Mouse (Mus musculus) MEL (cell line): ENCODE results near the gene Gimap9. TPM values are rescaled to one million over a fixed set of nuclear protein-coding genes. Genes with fewer than 3 reads are reported as not detected.

Experiments
- DNase-seq: peaks from one replicate; pipeline ENCODE4 v3.0.0; 2011; ENCODE audit warnings: low read depth, low spot score
- H3K27ac ChIP-seq: 2 replicates; pipeline ENCODE4 v1.5.1; 2012; ENCODE audit warnings: low read depth, mild to moderate bottlenecking, control low read depth, low read length, moderate library complexity; ENCODE audit not compliant: control insufficient read depth
- H3K27me3 ChIP-seq, 2 experiments: fragments of 150-350 bp in 1 of 2; sonication (generic) in 1 of 2; 2 replicates each; pipeline ENCODE4 v1.6.1; 2012; ENCODE audit warnings: low read length in 2 of 2, mild to moderate bottlenecking in 2 of 2, improper control_type of control experiment in 1 of 2, moderate library complexity in 1 of 2; ENCODE audit not compliant: insufficient read depth in 2 of 2, control insufficient read depth in 1 of 2
- H3K36me3 ChIP-seq, 2 experiments: 2 replicates each; pipeline ENCODE4 v1.6.1; 2012 to 2014; ENCODE audit warnings: low read length in 2 of 2, improper control_type of control experiment in 1 of 2, inconsistent platforms in 1 of 2, mild to moderate bottlenecking in 1 of 2; ENCODE audit not compliant: insufficient read depth in 2 of 2, control insufficient read depth in 1 of 2
- H3K4me1 ChIP-seq, 2 experiments: fragments of 150-350 bp in 1 of 2; sonication (generic) in 1 of 2; 2 replicates each; pipeline ENCODE4 v1.6.1; 2012; ENCODE audit warnings: low read length in 2 of 2, improper control_type of control experiment in 1 of 2, mild to moderate bottlenecking in 1 of 2; ENCODE audit not compliant: insufficient read depth in 2 of 2, control insufficient read depth in 1 of 2
- H3K4me3 ChIP-seq, 2 experiments: fragments of 150-350 bp in 1 of 2; sonication (generic) in 1 of 2; 2 replicates each; pipeline ENCODE4 v1.5.1; 2012; ENCODE audit warnings: low read depth in 2 of 2, low read length in 2 of 2, mild to moderate bottlenecking in 2 of 2, moderate library complexity in 2 of 2, control low read depth in 1 of 2, improper control_type of control experiment in 1 of 2; ENCODE audit not compliant: control insufficient read depth in 1 of 2, insufficient read depth in 1 of 2
- H3K79me2 ChIP-seq: 2 replicates; pipeline ENCODE4 v1.6.1; 2012; ENCODE audit warnings: mild to moderate bottlenecking, low read length, moderate library complexity; ENCODE audit not compliant: control insufficient read depth, poor library complexity, insufficient read depth
- H3K9ac ChIP-seq: 2 replicates; pipeline ENCODE4 v1.6.1; 2012; ENCODE audit warnings: low read depth, mild to moderate bottlenecking, control low read depth, low read length, moderate library complexity; ENCODE audit not compliant: control insufficient read depth, poor library complexity, severe bottlenecking
- H3K9me3 ChIP-seq: fragments of 150-350 bp; sonication (generic); replicated peaks from 2 replicates; pipeline ENCODE4 v1.6.1; 2012; ENCODE audit warnings: mild to moderate bottlenecking, low read length, improper control_type of control experiment, moderate library complexity; ENCODE audit not compliant: insufficient read depth
- CHD1 ChIP-seq: IDR thresholded peaks from 2 replicates; pipeline ENCODE4 v1.6.1; 2012; ENCODE audit warnings: low read depth, mild to moderate bottlenecking, inconsistent platforms, low read length, improper control_type of control experiment
- CTCF ChIP-seq, 3 experiments: IDR thresholded peaks in 2 of 3; conservative IDR thresholded peaks in 1 of 3; 2 replicates each; pipeline ENCODE4 v1.5.1; 2011 to 2012; ENCODE audit warnings: low read length in 3 of 3, low read depth in 2 of 3, mild to moderate bottlenecking in 2 of 3, improper control_type of control experiment in 1 of 3, inconsistent platforms in 1 of 3, mixed read lengths in 1 of 3, moderate library complexity in 1 of 3; ENCODE audit not compliant: control insufficient read depth in 1 of 3, insufficient read depth in 1 of 3, poor library complexity in 1 of 3, severe bottlenecking in 1 of 3
- E2F4 ChIP-seq: IDR thresholded peaks from 2 replicates; pipeline ENCODE4 v1.6.1; 2011; ENCODE audit warnings: low read depth, low read length, improper control_type of control experiment, borderline replicate concordance
- ETS1 ChIP-seq: IDR thresholded peaks from 2 replicates; pipeline ENCODE4 v1.6.1; 2012; ENCODE audit warnings: low read depth, mild to moderate bottlenecking, inconsistent platforms, low read length, improper control_type of control experiment, moderate library complexity
- GABPA ChIP-seq: IDR thresholded peaks from 2 replicates; pipeline ENCODE4 v1.6.1; 2012; ENCODE audit warnings: low read depth, mild to moderate bottlenecking, inconsistent platforms, low read length, improper control_type of control experiment, moderate library complexity
- GATA1 ChIP-seq: IDR thresholded peaks from 2 replicates; pipeline ENCODE4 v1.6.1; 2011; ENCODE audit warnings: low read depth, low read length, improper control_type of control experiment
- HCFC1 ChIP-seq: IDR thresholded peaks from 2 replicates; pipeline ENCODE4 v1.6.1; 2012; ENCODE audit warnings: low read depth, mild to moderate bottlenecking, inconsistent platforms, low read length, improper control_type of control experiment, moderate library complexity
- JUND ChIP-seq: IDR thresholded peaks from 2 replicates; pipeline ENCODE4 v1.6.1; 2011; ENCODE audit warnings: low read depth, mild to moderate bottlenecking, improper control_type of control experiment, low read length
- KAT2A ChIP-seq: conservative IDR thresholded peaks from 2 replicates; pipeline ENCODE4 v1.6.1; 2012; ENCODE audit warnings: low read depth, low read length, improper control_type of control experiment, inconsistent platforms
- MAX ChIP-seq: IDR thresholded peaks from 2 replicates; pipeline ENCODE4 v1.6.1; 2011; ENCODE audit warnings: low read length, improper control_type of control experiment
- MAZ ChIP-seq: IDR thresholded peaks from 2 replicates; pipeline ENCODE4 v1.6.1; 2012; ENCODE audit warnings: low read depth, mild to moderate bottlenecking, inconsistent platforms, low read length, improper control_type of control experiment
- NRF1 ChIP-seq: IDR thresholded peaks from 2 replicates; pipeline ENCODE4 v1.6.1; 2014; ENCODE audit warnings: low read depth, mild to moderate bottlenecking, inconsistent platforms, low read length, improper control_type of control experiment, moderate library complexity; ENCODE audit not compliant: poor library complexity, insufficient read depth, severe bottlenecking
- POLR2A ChIP-seq, 2 experiments: IDR thresholded peaks; 2 replicates each; pipeline ENCODE4 v1.6.1; 2011 to 2012; ENCODE audit warnings: low read length in 2 of 2, mild to moderate bottlenecking in 2 of 2, control low read depth in 1 of 2, improper control_type of control experiment in 1 of 2, low read depth in 1 of 2, moderate library complexity in 1 of 2; ENCODE audit not compliant: control insufficient read depth in 1 of 2, insufficient read depth in 1 of 2, poor library complexity in 1 of 2
- RAD21 ChIP-seq: IDR thresholded peaks from 2 replicates; pipeline ENCODE4 v1.6.1; 2011; ENCODE audit warnings: mild to moderate bottlenecking, low read depth, low read length, improper control_type of control experiment
- SMC3 ChIP-seq: IDR thresholded peaks from 2 replicates; pipeline ENCODE4 v1.6.1; 2011; ENCODE audit warnings: low read depth, low read length, improper control_type of control experiment
- TAL1 ChIP-seq: IDR thresholded peaks from 2 replicates; pipeline ENCODE4 v1.6.1; 2012; ENCODE audit warnings: mild to moderate bottlenecking, inconsistent platforms, low read length, moderate library complexity, mixed read lengths
- TCF12 ChIP-seq: IDR thresholded peaks from 2 replicates; pipeline ENCODE4 v1.6.1; 2014; ENCODE audit warnings: low read depth, mild to moderate bottlenecking, inconsistent platforms, low read length, improper control_type of control experiment, moderate library complexity
- USF2 ChIP-seq, 2 experiments: IDR thresholded peaks; 2 replicates each; pipeline ENCODE4 v1.6.1; 2011 to 2012; ENCODE audit warnings: improper control_type of control experiment in 2 of 2, low read length in 2 of 2, borderline replicate concordance in 1 of 2, inconsistent platforms in 1 of 2, low read depth in 1 of 2, mild to moderate bottlenecking in 1 of 2; ENCODE audit not compliant: insufficient read depth in 1 of 2
- polyA plus RNA-seq, 2 experiments: library from polyadenylated mRNA; stranded (reverse) in 1 of 2; unstranded in 1 of 2; fragments of >175 nt in 1 of 2; fragments of >200 nt in 1 of 2; gene quantifications; 2 replicates each; pipeline versions ENCODE4 v1.2.1 to v1.2.4; 2012; ENCODE audit warnings: low replicate concordance in 2 of 2, low read depth in 1 of 2; ENCODE audit not compliant: insufficient read length in 2 of 2, insufficient read depth in 1 of 2, missing spikeins in 1 of 2
- total RNA-seq: library from RNA; depleted of rRNA; stranded (reverse); fragments of 300-350 nt; gene quantifications from 2 replicates; pipeline ENCODE4 v1.2.3, GENCODE M21; 2012

The Gimap9 gene
- total and polyA plus RNA-seq, 3 experiments: 4.8 to 6.2 TPM; not detected in 1

DNA sequence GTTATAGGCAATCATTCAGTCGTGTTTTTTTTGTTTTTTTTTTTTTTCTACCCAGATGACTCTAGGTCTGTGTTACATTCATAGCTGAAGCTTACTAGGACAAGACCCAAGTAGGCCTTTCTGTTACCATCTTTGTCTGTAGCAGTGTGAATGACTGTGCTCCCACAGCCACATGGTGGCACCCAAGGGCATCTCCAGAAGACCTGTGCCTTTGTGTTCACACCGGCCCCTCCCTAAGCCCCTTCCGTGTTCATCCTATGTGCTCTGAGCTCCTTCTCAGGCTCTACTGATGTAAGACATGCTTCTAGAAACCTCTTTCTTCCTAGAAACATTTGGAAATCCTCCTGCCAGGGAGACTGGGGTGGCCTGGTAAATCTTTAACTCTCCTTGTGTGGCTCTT lies 28.9 kb upstream of the Gimap9 start, which contains the start of gene Gimap8:
Gene Gimap8, plus strand, starts transcription at position 240 of the 400 bp plus-strand sequence.
- Histone ChIP-seq H3K4me3 (no peak within 1 kb of the TSS), H3K27ac (no peak within 1 kb of the TSS)
- DNase-seq: peak; percentile 7

DNA sequence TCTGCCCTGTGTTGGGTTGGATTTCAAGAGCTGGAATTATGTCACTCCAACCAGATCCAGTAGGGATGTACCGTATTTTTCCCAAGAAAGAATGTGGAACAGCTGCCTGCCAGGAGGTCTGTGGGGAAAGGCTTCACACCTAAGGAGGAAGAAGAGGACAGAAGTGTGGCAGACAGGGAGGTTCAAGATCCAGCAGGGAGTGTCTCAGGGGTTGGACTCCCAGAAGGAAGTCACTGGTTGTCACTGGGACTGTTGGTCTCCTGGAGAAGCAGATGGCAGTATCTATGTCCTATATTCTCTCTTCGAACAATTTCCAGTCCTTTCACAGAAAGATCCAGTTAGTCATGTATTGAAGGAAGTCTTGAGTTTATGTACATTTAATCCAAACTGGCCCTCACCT lies 28.3 kb upstream of the Gimap9 start:
- H3K9ac ChIP-seq: no peak overlapping the region
- no peaks in the 10 kb centered on the region for H3K9me3 ChIP-seq
- no peaks in the 10 kb centered on the region for H3K4me1 ChIP-seq
- H3K27ac ChIP-seq: no peak overlapping the region
- TF ChIP-seq TAL1 (no peak), GATA1 (no peak), KAT2A (no peak), POLR2A (IDR thresholded peaks at IDR 0.05; ENCODE audit: control insufficient read depth in 1 of 2, insufficient read depth in 1 of 2, low read depth in 1 of 2, low read length in 2 of 2, poor library complexity in 1 of 2) (no peak), GABPA (no peak), ETS1 (no peak), JUND (no peak), E2F4 (no peak), HCFC1 (no peak), NRF1 (no peak), MAX (no peak), RAD21 (no peak), USF2 (IDR thresholded peaks at IDR 0.05; ENCODE audit: borderline replicate concordance in 1 of 2, insufficient read depth in 1 of 2, low read depth in 1 of 2, low read length in 2 of 2) (no peak)
- no peak for DNase-seq
- H3K4me3 ChIP-seq: no peak overlapping the region
- H3K36me3 ChIP-seq: no peaks in the 10 kb centered on the region
- H3K79me2 ChIP-seq: no peaks in the 10 kb centered on the region
- no peaks in the 10 kb centered on the region for H3K27me3 ChIP-seq

More for the DNA sequence above, 28.9 kb upstream of the Gimap9 start, which contains the start of gene Gimap8:
- Histone ChIP-seq H3K27me3 (no peaks in the 10 kb centered on the region), H3K9me3 (no peaks in the 10 kb centered on the region), H3K4me1 (no peaks in the 10 kb centered on the region), H3K9ac (no peak within 1 kb of the TSS), H3K36me3 (no peaks in the 10 kb centered on the region), H3K79me2 (no peaks in the 10 kb centered on the region)
- TF ChIP-seq CTCF (IDR thresholded peaks at IDR 0.05 in 2 of 3, conservative IDR thresholded peaks at IDR 0.05 in 1 of 3; ENCODE audit: control insufficient read depth in 1 of 3, insufficient read depth in 1 of 3, low read depth in 2 of 3, low read length in 3 of 3, poor library complexity in 1 of 3, severe bottlenecking in 1 of 3): peak in 2 of 3 experiments; percentile 20 to 22; a peak in 3 of 6 replicates
- TF ChIP-seq CHD1: no peak
- TF ChIP-seq SMC3: peak; percentile 20; the same call in 1 of the 2 replicates
- TF ChIP-seq TCF12: no peak
- TF ChIP-seq MAZ: no peak
